Mouse (Mus musculus) lung, postnatal 0 days (tissue): ENCODE measurements at regions not wholly inside any gene's neighbourhood (a gene's known extent, or its start where the extent isn't known, plus 50 kb on each side); places are given as distances from the start of the nearest gene placed in this dataset.

ENCODE experiments used
- CTCF ChIP-seq: IDR thresholded peaks from 2 replicates; pipeline ENCODE4 v1.5.1; 2016; ENCODE audit warnings: antibody characterized with exemption, mild to moderate bottlenecking
- EP300 ChIP-seq: IDR thresholded peaks from 2 replicates; pipeline ENCODE4 v1.6.1; 2016; ENCODE audit warnings: antibody characterized with exemption, mild to moderate bottlenecking, control low read depth

GRCm38 (mm10) chr12:52445731-52446130 lies 58.0 kb upstream of the Arhgap5 start:
- no peak for TF ChIP-seq CTCF
- no peak for TF ChIP-seq EP300
